Mouse (Mus musculus) ovary, adult 18-20 months (tissue): ENCODE measurements at regions not wholly inside any gene's neighbourhood (a gene's known extent, or its start where the extent isn't known, plus 50 kb on each side); places are given as distances from the start of the nearest gene placed in this dataset.

Experiments used
- DNase-seq: peaks from one replicate; pipeline ENCODE4 v3.0.0; 2022; ENCODE audit warnings: low spot score, mixed read lengths

DNA sequence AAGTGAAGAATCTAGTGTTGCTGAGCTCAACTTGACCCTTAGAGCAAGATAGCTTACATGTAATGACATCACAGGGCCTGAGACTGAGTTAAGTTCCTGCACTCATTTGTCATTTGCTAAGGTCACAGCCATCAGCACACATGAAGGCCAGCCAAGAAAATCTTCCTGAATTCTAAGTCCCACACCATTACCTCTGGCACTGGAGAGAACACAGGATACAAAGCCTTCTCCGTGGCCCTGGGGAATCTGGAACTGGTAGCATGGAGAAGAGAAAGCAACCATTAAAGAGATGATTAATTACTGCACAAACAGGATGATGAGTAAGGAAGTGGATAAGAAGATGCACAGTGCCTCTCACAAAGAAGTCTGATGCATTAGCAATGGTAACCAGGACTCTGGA is 232.0 kb downstream of the Wdr72 start:
- DNase-seq: no peak

GRCm38 (mm10) chr9:74345027-74345426 is 234.9 kb downstream of the Wdr72 start:
- no peak for DNase-seq

GRCm38 (mm10) chr9:74348776-74349175 is 238.6 kb downstream of the Wdr72 start:
- DNase-seq: no peak

DNA sequence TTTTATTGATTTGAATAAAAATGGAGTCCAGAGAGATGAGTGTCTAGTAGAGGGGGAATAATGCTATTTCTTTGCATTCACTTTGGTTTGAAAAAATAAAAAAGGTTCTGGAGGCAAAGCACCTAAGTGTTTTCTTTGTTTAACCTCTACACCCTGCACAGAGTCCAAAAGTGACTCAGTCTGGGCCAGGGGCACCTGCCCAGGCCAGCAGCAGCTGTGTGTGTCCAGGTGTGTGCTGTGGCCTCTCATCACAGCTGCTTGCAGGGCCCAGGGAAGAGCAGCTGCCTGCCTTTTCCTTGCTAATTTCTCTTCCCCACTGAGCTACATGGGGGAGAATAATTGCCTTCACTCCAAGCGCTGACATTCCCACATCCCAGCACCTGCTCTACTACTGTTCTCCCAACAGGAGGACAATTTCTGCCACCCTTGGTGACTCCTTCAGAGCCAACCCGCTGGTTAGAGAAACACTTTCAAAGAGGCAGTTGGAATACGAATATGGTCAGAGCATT is 255.8 kb downstream of the Wdr72 start:
- DNase-seq: no peak

GRCm38 (mm10) chr9:74376191-74376590 is 266.0 kb downstream of the Wdr72 start:
- no peak for DNase-seq

DNA sequence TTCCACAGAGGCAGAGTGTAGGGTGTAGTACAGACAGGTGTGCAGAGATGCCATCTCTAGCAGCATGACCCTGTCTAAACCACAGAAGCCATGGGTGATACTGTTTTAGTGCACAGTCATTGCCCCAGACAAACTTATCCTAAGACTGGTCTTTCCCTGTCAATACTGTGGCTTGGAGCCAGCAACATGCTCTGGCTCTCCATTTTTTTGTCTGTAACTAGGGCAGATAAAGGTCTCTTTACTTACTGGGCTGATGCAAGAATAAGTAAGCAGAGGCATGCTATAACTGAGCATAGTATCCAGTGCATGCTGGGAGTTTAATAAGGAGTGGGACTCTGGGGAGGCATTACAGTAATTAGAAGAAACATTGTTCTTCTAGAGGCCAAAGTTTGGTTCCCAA is 267.0 kb downstream of the Wdr72 start:
- no peak for DNase-seq

GRCm38 (mm10) chr9:74384206-74384896 is 274.2 kb downstream of the Wdr72 start:
- no peak for DNase-seq

DNA sequence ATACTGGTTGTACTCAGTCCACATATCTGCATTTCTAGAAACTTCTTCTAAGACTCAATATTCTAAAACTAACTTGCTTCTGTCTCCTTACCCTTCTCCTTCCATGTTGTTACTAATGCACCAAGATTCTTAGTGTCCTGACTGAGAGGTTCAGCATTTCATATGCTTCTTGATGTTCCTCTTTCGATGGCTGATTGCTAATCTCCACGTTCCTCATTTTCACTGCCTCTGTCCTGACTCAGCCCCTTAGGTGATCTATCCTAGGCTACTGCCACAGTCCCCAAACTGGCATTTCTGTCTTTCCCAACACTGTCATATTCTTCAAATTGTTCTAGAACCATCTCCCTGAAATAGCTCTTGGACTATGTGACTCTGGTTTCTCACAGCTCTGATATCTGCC is 315.4 kb downstream of the Wdr72 start:
- DNase-seq: no peak

DNA sequence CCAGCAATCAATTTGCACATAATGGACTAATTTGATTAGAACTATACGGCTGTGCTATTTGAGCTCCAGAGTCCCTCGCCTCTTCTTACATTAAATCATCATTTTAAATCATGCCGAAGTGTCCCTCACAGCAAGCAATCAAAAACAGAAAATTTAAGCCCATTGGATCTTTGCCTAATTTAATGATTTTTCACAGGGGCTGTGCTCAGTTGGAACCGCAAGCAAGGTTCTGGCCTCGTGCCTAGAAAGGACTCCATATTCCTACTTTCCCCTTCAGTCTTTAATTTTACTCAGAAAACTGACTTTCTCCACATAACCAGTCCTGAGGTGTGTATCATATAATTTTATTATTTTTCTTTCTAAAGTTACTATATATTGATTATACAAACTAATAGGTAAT is 339.8 kb downstream of the Wdr72 start:
- no peak for DNase-seq

GRCm38 (mm10) chr9:74461084-74461483 is 350.9 kb downstream of the Wdr72 start:
- no peak for DNase-seq

- DNase-seq: peak; percentile 1
Observed at GRCm38 (mm10) chr9:74476830-74477229, 366.7 kb downstream of the Wdr72 start.

- DNase-seq: no peak
Observed at GRCm38 (mm10) chr9:74479273-74479672, 369.1 kb downstream of the Wdr72 start.

DNA sequence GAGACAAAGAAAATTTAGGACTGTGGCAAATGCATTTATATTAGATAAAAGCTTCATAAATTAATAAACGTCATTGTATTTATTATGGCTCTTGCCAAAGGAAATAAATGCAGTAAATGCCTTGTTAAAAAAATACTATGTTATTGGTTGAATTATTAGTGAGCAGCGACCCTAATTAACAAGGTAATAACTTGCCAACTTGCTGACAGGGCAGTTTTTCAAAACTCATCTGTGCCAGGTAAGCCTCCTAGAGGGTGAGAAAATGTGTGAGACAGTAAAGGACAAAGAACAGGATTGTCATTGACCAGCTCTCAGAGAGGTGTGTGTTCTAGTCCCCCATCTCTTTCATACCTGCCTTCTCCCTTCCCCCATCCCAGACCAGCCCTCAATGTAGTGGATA is 347.8 kb upstream of the Onecut1 start:
- DNase-seq: no peak

DNA sequence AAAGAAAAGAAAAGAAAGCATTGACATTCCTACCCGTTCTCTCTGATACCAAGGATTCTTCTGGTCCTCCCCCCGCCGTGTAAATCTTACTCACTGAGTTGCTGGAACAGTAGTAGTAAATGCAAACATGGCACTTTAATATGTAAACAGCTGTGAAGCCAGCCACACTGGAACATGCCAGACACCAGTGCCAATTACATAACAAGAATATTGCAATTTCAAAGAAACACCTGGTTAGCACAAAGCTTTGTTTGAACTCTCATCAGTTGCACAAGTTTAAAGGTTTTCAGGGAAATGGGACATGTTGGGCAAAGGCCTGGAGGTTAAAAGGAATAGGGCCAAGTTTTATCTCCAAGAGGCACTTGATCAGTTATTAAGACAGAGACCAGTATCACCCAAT is 333.2 kb upstream of the Onecut1 start:
- no peak for DNase-seq

GRCm38 (mm10) chr9:74530317-74530716 is 331.4 kb upstream of the Onecut1 start:
- no peak for DNase-seq

DNA sequence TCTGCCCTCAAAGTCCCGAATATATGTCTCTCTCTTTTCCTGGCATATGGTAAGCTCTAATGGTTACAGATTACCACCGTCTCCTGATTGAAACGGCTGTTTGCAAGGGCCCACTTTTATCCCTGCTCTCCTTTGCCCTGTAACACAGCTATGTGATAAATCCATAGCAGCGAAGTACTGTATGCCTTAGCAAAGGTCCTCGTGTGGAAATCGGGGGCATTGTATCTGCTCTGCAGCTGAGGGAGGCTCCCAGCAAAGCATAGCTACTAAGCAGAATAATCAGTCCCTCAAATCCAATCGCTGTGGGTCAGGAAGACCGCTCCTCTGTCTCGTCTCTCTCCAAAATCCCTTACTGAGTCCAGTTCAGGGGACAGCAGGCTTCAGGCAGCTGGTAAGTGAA is 331.0 kb upstream of the Onecut1 start:
- no peak for DNase-seq

- DNase-seq: no peak
Observed at GRCm38 (mm10) chr9:74531986-74532385, 329.7 kb upstream of the Onecut1 start.

DNA sequence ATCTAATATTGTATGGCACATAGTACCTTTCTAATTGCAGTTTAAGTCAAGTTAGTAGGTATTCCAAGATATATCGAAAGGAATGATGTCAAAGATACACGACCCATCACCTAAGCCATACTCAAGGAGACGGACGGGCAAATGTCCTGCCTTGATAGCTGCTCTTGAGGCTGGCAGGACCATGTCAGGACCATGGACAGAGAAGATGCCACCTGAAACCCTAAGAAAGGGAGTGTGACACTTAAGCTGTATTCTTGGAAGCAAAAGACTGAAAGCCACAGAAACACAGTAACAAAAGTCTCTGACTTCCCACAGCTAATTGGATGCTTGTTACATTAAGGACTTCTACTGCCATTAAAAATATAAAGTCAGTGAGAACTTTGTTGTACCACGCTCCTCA is 326.7 kb upstream of the Onecut1 start:
- DNase-seq: no peak

DNA sequence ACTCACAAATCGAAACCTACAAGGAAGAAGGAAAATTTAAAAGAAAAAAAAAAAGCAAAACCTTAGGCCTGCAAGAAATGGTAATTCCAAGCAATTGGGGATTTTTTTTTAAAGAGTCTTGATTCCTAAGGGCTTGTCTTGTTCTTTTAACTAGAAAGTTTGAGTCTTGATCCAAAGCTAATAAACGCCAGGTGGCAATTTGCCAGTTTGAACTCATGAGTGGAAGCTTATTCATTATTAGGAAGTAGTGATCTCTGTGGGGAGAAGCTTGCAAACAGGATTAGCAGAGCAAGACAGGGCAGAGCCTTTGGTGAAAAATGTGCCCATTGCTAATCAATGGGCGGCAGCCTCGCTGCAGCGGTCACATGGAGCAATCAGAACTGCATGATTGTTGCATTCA is 305.6 kb upstream of the Onecut1 start:
- no peak for DNase-seq

DNA sequence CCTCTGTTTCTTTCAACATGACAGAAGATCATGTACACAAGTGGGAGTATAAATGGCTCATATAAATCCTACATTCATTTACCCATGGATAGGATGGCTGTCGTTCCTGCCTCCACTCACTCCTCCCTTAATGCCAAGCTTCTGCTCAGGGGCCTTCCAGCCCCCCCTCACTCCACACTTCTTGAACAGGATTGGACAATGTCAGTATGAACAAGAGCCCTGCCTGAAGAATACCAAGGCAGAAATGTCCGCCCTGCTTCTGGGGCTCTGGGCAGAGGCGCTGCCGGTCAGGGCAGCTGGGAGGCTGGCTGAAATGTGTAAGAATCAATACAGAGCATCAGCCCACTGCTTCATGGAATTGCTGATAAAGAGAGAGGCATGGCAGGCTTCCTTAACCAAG is 269.0 kb upstream of the Onecut1 start:
- no peak for DNase-seq

GRCm38 (mm10) chr9:74593970-74594369 is 267.8 kb upstream of the Onecut1 start:
- no peak for DNase-seq

DNA sequence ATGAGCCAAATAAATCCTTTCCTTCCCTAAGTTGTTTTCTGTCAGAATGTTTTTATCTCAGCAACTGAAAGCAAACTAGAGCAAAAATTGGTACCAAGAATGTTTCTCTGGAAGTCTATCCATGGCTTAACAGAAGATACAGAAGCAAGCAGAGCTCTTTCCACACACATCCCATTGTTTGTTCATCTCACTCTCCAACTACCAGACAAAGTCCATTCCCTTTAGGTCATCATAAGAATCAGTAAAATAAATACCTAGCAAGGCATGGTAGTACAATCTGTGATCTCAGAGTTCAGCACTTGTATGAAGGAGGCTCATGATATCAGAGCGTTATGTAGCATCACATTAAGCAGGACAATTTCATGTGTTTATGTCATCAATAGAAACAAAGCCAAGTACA is 257.3 kb upstream of the Onecut1 start:
- no peak for DNase-seq

- DNase-seq: no peak
Observed at GRCm38 (mm10) chr9:74621957-74622356, 239.8 kb upstream of the Onecut1 start.

DNA sequence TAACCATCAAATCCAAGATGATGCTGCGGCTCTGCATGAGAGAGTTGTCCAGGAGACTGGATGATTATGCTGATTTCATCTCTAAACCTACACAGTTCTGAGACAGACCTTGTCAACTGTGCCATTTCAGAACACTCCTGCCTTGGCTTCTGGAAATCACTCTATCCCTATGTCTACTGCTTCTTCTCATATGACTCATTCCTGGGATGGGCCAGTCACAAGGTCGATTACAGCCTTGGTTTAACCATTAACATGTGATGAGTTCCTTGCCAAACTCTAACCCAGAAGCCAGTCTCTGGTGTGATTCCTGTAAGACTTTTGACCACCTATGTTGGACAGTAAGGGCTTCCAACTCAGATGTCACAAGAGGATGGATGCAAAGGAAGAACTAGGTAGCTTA is 216.3 kb upstream of the Onecut1 start:
- DNase-seq: no peak
